Mouse (Mus musculus) CH12.LX (cell line): ENCODE results near the gene Ift43. TPM values are rescaled to one million over a fixed set of nuclear protein-coding genes. Genes with fewer than 3 reads are reported as not detected.

Experiments
- DNase-seq: peaks from one replicate; pipeline ENCODE4 v3.0.0-alpha.2; 2013; ENCODE audit errors: extremely low read depth
- H3K27ac ChIP-seq: 2 replicates; pipeline ENCODE4 v1.5.1; 2012; ENCODE audit warnings: low read depth, mild to moderate bottlenecking, control low read depth, moderate library complexity; ENCODE audit not compliant: insufficient read depth
- H3K27me3 ChIP-seq: replicated peaks from 2 replicates; pipeline ENCODE3; 2012; ENCODE audit warnings: inconsistent platforms
- H3K36me3 ChIP-seq, 2 experiments: replicated peaks in 1 of 2; 2 replicates each; pipeline versions ENCODE3 to v1.6.1; 2012; ENCODE audit warnings: inconsistent platforms in 1 of 2, low read length in 1 of 2, mild to moderate bottlenecking in 1 of 2, mixed read lengths in 1 of 2, moderate library complexity in 1 of 2; ENCODE audit not compliant: control insufficient read depth in 1 of 2, insufficient read depth in 1 of 2
- H3K4me1 ChIP-seq, 2 experiments: 2 replicates each; pipeline ENCODE4 v1.6.1; 2012; ENCODE audit warnings: inconsistent platforms in 1 of 2, moderate library complexity in 1 of 2; ENCODE audit not compliant: insufficient read depth in 2 of 2, control insufficient read depth in 1 of 2
- H3K4me2 ChIP-seq: 2 replicates; pipeline ENCODE4 v1.6.1; 2012; ENCODE audit warnings: low read depth, mild to moderate bottlenecking, control low read depth; ENCODE audit not compliant: poor library complexity, insufficient read depth, severe bottlenecking
- H3K4me3 ChIP-seq, 3 experiments: fragments of 150-350 bp in 1 of 3; sonication (generic) in 1 of 3; replicated peaks in 1 of 3; 2 replicates each; pipeline versions ENCODE3 to v1.5.1; 2011 to 2012; ENCODE audit warnings: low read depth in 2 of 3, low read length in 2 of 3, mild to moderate bottlenecking in 2 of 3, moderate library complexity in 2 of 3, control low read depth in 1 of 3, improper control_type of control experiment in 1 of 3, inconsistent platforms in 1 of 3, mixed read lengths in 1 of 3; ENCODE audit not compliant: poor library complexity in 1 of 3
- H3K79me2 ChIP-seq: replicated peaks from 2 replicates; pipeline ENCODE4 v1.6.1; 2012; ENCODE audit warnings: mild to moderate bottlenecking, moderate library complexity; ENCODE audit not compliant: control insufficient read depth, poor library complexity, insufficient read depth, severe bottlenecking; ENCODE audit errors: extremely low read depth
- H3K9ac ChIP-seq: 2 replicates; pipeline ENCODE4 v1.6.1; 2012; ENCODE audit warnings: low read depth, mild to moderate bottlenecking, control low read depth, moderate library complexity; ENCODE audit not compliant: insufficient read depth
- H3K9me3 ChIP-seq: replicated peaks from 2 replicates; pipeline ENCODE3; 2012; ENCODE audit warnings: low read length, inconsistent platforms, mixed read lengths
- CHD1 ChIP-seq: IDR thresholded peaks from 2 replicates; pipeline ENCODE4 v1.6.1; 2012; ENCODE audit warnings: low read depth, low read length, improper control_type of control experiment, inconsistent platforms
- E2F4 ChIP-seq: IDR thresholded peaks from 2 replicates; pipeline ENCODE4 v1.6.1; 2011; ENCODE audit warnings: low read depth, low read length, improper control_type of control experiment; ENCODE audit not compliant: insufficient replicate concordance
- ETS1 ChIP-seq: conservative IDR thresholded peaks from 2 replicates; pipeline ENCODE4 v1.6.1; 2012; ENCODE audit warnings: low read depth, mild to moderate bottlenecking, inconsistent platforms, low read length, improper control_type of control experiment, moderate library complexity
- GABPA ChIP-seq: IDR thresholded peaks from 2 replicates; pipeline ENCODE4 v1.6.1; 2012; ENCODE audit warnings: low read depth, low read length, improper control_type of control experiment, inconsistent platforms; ENCODE audit not compliant: insufficient replicate concordance
- HCFC1 ChIP-seq: IDR thresholded peaks from 2 replicates; pipeline ENCODE4 v1.6.1; 2012; ENCODE audit warnings: low read depth, mild to moderate bottlenecking, inconsistent platforms, low read length, improper control_type of control experiment
- IRF4 ChIP-seq: IDR thresholded peaks from 2 replicates; pipeline ENCODE4 v1.6.1; 2014; ENCODE audit warnings: low read depth, mild to moderate bottlenecking, inconsistent platforms, low read length, improper control_type of control experiment
- JUN ChIP-seq: IDR thresholded peaks from 2 replicates; pipeline ENCODE4 v1.6.1; 2011; ENCODE audit warnings: low read depth, mild to moderate bottlenecking, low read length, improper control_type of control experiment, moderate library complexity; ENCODE audit not compliant: insufficient read depth
- JUND ChIP-seq: conservative IDR thresholded peaks from 2 replicates; pipeline ENCODE4 v1.6.1; 2011; ENCODE audit warnings: low read depth, low read length, improper control_type of control experiment
- KAT2A ChIP-seq: IDR thresholded peaks from 2 replicates; pipeline ENCODE4 v1.6.1; 2012; ENCODE audit warnings: low read length, improper control_type of control experiment, inconsistent platforms; ENCODE audit not compliant: insufficient replicate concordance
- MAFK ChIP-seq: IDR thresholded peaks from 2 replicates; pipeline ENCODE4 v1.6.1; 2011; ENCODE audit warnings: low read length, improper control_type of control experiment; ENCODE audit not compliant: insufficient replicate concordance
- MAZ ChIP-seq: IDR thresholded peaks from 2 replicates; pipeline ENCODE4 v1.6.1; 2012; ENCODE audit warnings: low read depth, mild to moderate bottlenecking, inconsistent platforms, low read length, improper control_type of control experiment, moderate library complexity
- MEF2A ChIP-seq: IDR thresholded peaks from 2 replicates; pipeline ENCODE4 v1.6.1; 2014; ENCODE audit warnings: low read depth, mild to moderate bottlenecking, inconsistent platforms, low read length, improper control_type of control experiment, borderline replicate concordance
- MXI1 ChIP-seq: IDR thresholded peaks from 2 replicates; pipeline ENCODE4 v1.6.1; 2011; ENCODE audit warnings: mild to moderate bottlenecking, low read depth, low read length, improper control_type of control experiment
- NELFE ChIP-seq: IDR thresholded peaks from 2 replicates; pipeline ENCODE4 v1.6.1; 2011; ENCODE audit warnings: low read depth, low read length, improper control_type of control experiment
- PAX5 ChIP-seq: IDR thresholded peaks from 2 replicates; pipeline ENCODE4 v1.6.1; 2012; ENCODE audit warnings: low read length, inconsistent platforms, mixed read lengths
- POLR2A ChIP-seq: IDR thresholded peaks from 2 replicates; pipeline ENCODE4 v1.6.1; 2011; ENCODE audit warnings: low read depth, mild to moderate bottlenecking, improper control_type of control experiment, low read length
- POLR2AphosphoS2 ChIP-seq: IDR thresholded peaks from 2 replicates; pipeline ENCODE4 v1.6.1; 2011; ENCODE audit warnings: low read depth, low read length, improper control_type of control experiment
- SMC3 ChIP-seq: IDR thresholded peaks from 2 replicates; pipeline ENCODE4 v1.6.1; 2011; ENCODE audit warnings: low read depth, low read length, improper control_type of control experiment
- TBP ChIP-seq: conservative IDR thresholded peaks from 2 replicates; pipeline ENCODE4 v1.6.1; 2011; ENCODE audit warnings: low read depth, low read length, improper control_type of control experiment
- TCF12 ChIP-seq: IDR thresholded peaks from 2 replicates; pipeline ENCODE4 v1.6.1; 2014; ENCODE audit warnings: low read depth, mild to moderate bottlenecking, inconsistent platforms, low read length, improper control_type of control experiment
- UBTF ChIP-seq: IDR thresholded peaks from 2 replicates; pipeline ENCODE4 v1.6.1; 2012; ENCODE audit warnings: low read depth, mild to moderate bottlenecking, inconsistent platforms, low read length, improper control_type of control experiment, moderate library complexity
- ZNF384 ChIP-seq: IDR thresholded peaks from 2 replicates; pipeline ENCODE4 v1.6.1; 2012; ENCODE audit warnings: low read depth, low read length, improper control_type of control experiment, inconsistent platforms
- dilution Hi-C: fragments of 300-500 bp; cut with MboI; formaldehyde crosslinking; loops from 2 replicates; pipeline ENCODE4 v1.14.3; 2020; ENCODE audit warnings: low sequenced_read_pairs; ENCODE audit not compliant: extremely low pct_unique_long_range_greater_than_20kb, extremely low pct_ligation_motif_present
- in situ Hi-C: fragments of 300-500 bp; cut with MboI; formaldehyde crosslinking; loops from 3 replicates; pipeline ENCODE4 v1.14.3; 2019; ENCODE audit warnings: low sequenced_read_pairs, low pct_ligation_motif_present, low pct_unique_long_range_greater_than_20kb, mixed read lengths
- polyA plus RNA-seq: library from polyadenylated mRNA; unstranded; fragments of >175 nt; gene quantifications from 2 replicates; pipeline ENCODE4 v1.2.1, GENCODE M21; 2012; ENCODE audit warnings: low read depth; ENCODE audit not compliant: insufficient read length
- total RNA-seq, 2 experiments: library from RNA; depleted of rRNA; stranded (reverse); fragments of 300-350 nt in 1 of 2; fragments of >200 nt in 1 of 2; gene quantifications; 2 replicates each; pipeline ENCODE4 v1.2.3; 2012 to 2014

Ift43 gene
- total and polyA plus RNA-seq, 3 experiments, result 2.0 to 8.6 (median 2.8) TPM

DNA sequence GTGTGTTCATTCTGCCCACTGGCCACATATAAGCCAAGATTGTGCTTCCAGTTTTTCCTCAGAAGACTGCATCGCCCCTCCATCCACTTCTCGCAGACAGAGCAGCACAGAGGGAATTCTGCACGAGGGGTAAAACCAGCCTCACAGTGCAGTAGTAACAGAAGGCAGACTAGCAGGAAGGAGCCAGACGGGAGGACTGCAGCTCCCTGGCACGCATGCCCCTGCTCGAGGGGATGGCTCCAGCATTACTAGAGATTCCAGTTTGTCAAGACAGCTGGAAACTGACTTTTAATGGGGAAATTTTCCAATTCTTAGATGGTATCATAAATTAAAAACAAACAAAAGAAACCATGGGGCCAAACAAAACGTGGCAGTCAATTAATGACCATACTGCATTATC is 25.3 kb downstream of the Ift43 start:
- Histone ChIP-seq H3K9ac (no peak overlapping the region), H3K79me2 (no peaks in the 10 kb centered on the region), H3K4me1 (peaks cover 0 to 25% of the 10 kb centered on the region in 2 experiments; a peak in 2 of 4 replicates), H3K27me3 (no peaks in the 10 kb centered on the region), H3K4me3 (no peak overlapping the region)
- TF ChIP-seq MAFK (no peak), JUN (no peak), MAZ (no peak), KAT2A (no peak), ETS1 (no peak), POLR2A (no peak), HCFC1 (no peak), GABPA (no peak), UBTF (no peak), SMC3 (no peak), MXI1 (no peak)
- TF ChIP-seq, all 38 proteins: peak for 0
- dilution Hi-C loops, result no loop called here
- in situ Hi-C loops, result no loop called here
- Histone ChIP-seq H3K9me3 (no peaks in the 10 kb centered on the region), H3K27ac (no peak overlapping the region), H3K4me2 (no peak overlapping the region), H3K36me3 (no peaks in the 10 kb centered on the region)
- no peak for DNase-seq

- Histone ChIP-seq H3K27me3 (no peaks in the 10 kb centered on the region), H3K9ac (no peak overlapping the region), H3K27ac (no peak overlapping the region), H3K4me3 (no peak overlapping the region), H3K4me2 (no peak overlapping the region), H3K79me2 (no peaks in the 10 kb centered on the region), H3K36me3 (no peaks in the 10 kb centered on the region), H3K9me3 (no peaks in the 10 kb centered on the region), H3K4me1 (peaks cover 0 to 22% of the 10 kb centered on the region in 2 experiments; a peak in 2 of 4 replicates)
- peak; percentile 20 for DNase-seq
- dilution Hi-C loops, result no loop called here
- TF ChIP-seq PAX5 (no peak), POLR2AphosphoS2 (no peak), IRF4 (no peak), GABPA (no peak), NELFE (no peak), MAZ (no peak), POLR2A (no peak), JUN (no peak), TCF12 (no peak), TBP (no peak), JUND (no peak), ZNF384 (no peak), CHD1 (no peak), MEF2A (no peak), E2F4 (no peak)
- in situ Hi-C loops, result no loop called here
Measured at GRCm38 (mm10) chr12:86109531-86109930, 27.2 kb downstream of the Ift43 start.
